ENCODE assay signal across 8 mouse cellular contexts in the genomic region with DNA sequence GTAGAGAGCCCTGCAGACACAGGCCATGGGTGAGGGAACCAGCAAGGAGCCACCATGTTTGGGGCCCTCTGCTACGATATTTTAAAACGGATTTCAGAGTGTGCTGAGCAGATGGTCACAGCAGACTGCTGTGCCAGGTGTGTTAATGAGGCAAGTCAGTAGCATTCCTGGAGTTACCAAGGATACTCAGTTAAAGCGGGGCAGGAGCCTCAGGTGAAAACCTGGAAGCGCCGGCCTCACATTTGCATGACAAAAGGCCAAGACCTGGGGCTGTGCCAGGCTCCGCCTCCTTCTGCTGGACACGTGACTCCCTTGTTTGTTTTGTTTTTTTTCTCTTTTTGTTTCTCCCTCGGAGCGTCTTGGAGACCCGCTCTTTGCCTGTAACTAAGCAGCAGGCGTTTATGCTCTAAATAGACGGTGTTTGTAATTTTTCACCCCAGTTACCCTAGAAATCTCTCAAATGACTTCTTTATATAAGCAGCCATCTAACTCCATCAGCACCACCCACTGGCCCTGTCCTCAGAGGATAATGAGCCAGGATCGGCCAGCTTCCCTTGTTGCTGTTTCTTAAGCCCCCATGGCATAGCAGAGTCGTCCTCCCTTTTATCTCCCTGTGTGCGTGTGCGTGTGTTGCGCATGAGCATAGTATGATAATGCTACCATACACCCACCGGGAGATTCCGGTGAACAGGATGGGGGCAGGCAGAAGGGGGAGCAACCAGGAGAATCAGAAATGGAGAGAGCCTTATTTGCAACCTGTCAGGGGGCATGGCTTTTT.
DNase-seq lines count a peak whose midpoint lies in the region; ATAC-seq and TF ChIP-seq lines count a peak whose summit lies in the region.

No protein-coding gene starts in this region.

- no peaks in the 10 kb centered on the region for H3K9me3 ChIP-seq in ES-Bruce4 (replicated peaks; ENCODE audit: control insufficient read depth, insufficient read depth, low read length, poor library complexity, severe bottlenecking)
- H3K9me3 ChIP-seq in forebrain, embryonic 10.5 days: no peaks in the 10 kb centered on the region
- no peaks in the 10 kb centered on the region for H3K9me3 ChIP-seq in hindbrain, embryonic 14.5 days (ENCODE audit: control insufficient read depth, low read length)
- no peaks in the 10 kb centered on the region for H3K9me3 ChIP-seq in lung, postnatal 0 days (ENCODE audit: low read length)

- peak; percentile 88 for TF ChIP-seq EP300 in ES-Bruce4 (IDR thresholded peaks at IDR 0.05; ENCODE audit: insufficient read depth, low read depth, low read length)
- no peak for TF ChIP-seq EP300 in lung, postnatal 0 days (IDR thresholded peaks at IDR 0.05)

- DNase-seq in brain, adult 2 months (ENCODE audit: low read depth, low spot score): peak; percentile 78
- DNase-seq in forebrain, embryonic 10.5 days (ENCODE audit: extremely low spot score, low spot score): peak; percentile 76
- DNase-seq in hindbrain, embryonic 14.5 days (ENCODE audit: low spot score): peak; percentile 87
- peak; percentile 55 to 61 for DNase-seq in layer of hippocampus, postnatal 36 days
- DNase-seq in lung, postnatal 0 days (ENCODE audit: low spot score): peak; percentile 67
- DNase-seq in right cerebral cortex, postnatal 14 days: peak; percentile 69
- DNase-seq in thymus, postnatal 14 days: no peak

- TF ChIP-seq POLR2A in ES-Bruce4 (IDR thresholded peaks at IDR 0.05; ENCODE audit: insufficient read depth, low read length): no peak

- H3K27me3 ChIP-seq in ES-Bruce4 (ENCODE audit: control insufficient read depth, insufficient read depth, low read length, poor library complexity, severe bottlenecking): no peaks in the 10 kb centered on the region
- H3K27me3 ChIP-seq in forebrain, embryonic 10.5 days (ENCODE audit: poor library complexity, severe bottlenecking): peaks cover 9% of the 10 kb centered on the region
- H3K27me3 ChIP-seq in hindbrain, embryonic 14.5 days (ENCODE audit: control insufficient read depth, insufficient read depth, low read length): no peaks in the 10 kb centered on the region
- no peaks in the 10 kb centered on the region for H3K27me3 ChIP-seq in lung, postnatal 0 days (replicated peaks; ENCODE audit: insufficient read depth, low read length)

- H3K4me3 ChIP-seq in ES-Bruce4 (ENCODE audit: low read depth, low read length): peak overlapping the region; percentile 25
- H3K4me3 ChIP-seq in forebrain, embryonic 10.5 days: peak overlapping the region; percentile 55
- H3K4me3 ChIP-seq in hindbrain, embryonic 14.5 days (replicated peaks; ENCODE audit: low read length): peak overlapping the region; percentile 24
- peak overlapping the region; percentile 27; the same call in 1 of the 2 replicates for H3K4me3 ChIP-seq in lung, postnatal 0 days (ENCODE audit: low read depth, low read length)

- H3K9ac ChIP-seq in ES-Bruce4 (ENCODE audit: low read depth, poor library complexity, severe bottlenecking): 0 out of 2 replicates have a peak overlapping the region, but pooled peaks have one; percentile 20
- H3K9ac ChIP-seq in hindbrain, embryonic 14.5 days: peak overlapping the region; percentile 55
- H3K9ac ChIP-seq in lung, postnatal 0 days (replicated peaks; ENCODE audit: low read depth): no peak overlapping the region

- no peak for TF ChIP-seq CTCF in ES-Bruce4 (IDR thresholded peaks at IDR 0.05; ENCODE audit: low read depth, low read length)
- TF ChIP-seq CTCF in lung, postnatal 0 days (IDR thresholded peaks at IDR 0.05): no peak

- ATAC-seq in hindbrain, embryonic 14.5 days (ENCODE audit: low FRiP score): peak; percentile 84
- ATAC-seq in lung, postnatal 0 days: peak; percentile 53

- H3K4me1 ChIP-seq in ES-Bruce4 (ENCODE audit: control insufficient read depth, insufficient read depth, low read length): peaks cover 10% of the 10 kb centered on the region
- peaks cover 50% of the 10 kb centered on the region for H3K4me1 ChIP-seq in forebrain, embryonic 10.5 days
- peaks cover 20% of the 10 kb centered on the region for H3K4me1 ChIP-seq in hindbrain, embryonic 14.5 days (replicated peaks; ENCODE audit: control insufficient read depth, insufficient read depth, low read length)
- peaks cover 3% of the 10 kb centered on the region; the same call in 1 of the 2 replicates for H3K4me1 ChIP-seq in lung, postnatal 0 days (ENCODE audit: insufficient read depth, low read depth, low read length)

- H3K4me2 ChIP-seq in hindbrain, embryonic 14.5 days (replicated peaks): peak overlapping the region; percentile 46
- H3K4me2 ChIP-seq in lung, postnatal 0 days (replicated peaks; ENCODE audit: low read depth, low read length): peak overlapping the region; percentile 49

- peak overlapping the region; percentile 59 for H3K27ac ChIP-seq in ES-Bruce4 (ENCODE audit: insufficient read depth, low read length)
- peak overlapping the region; percentile 87 for H3K27ac ChIP-seq in forebrain, embryonic 10.5 days
- peak overlapping the region; percentile 77 for H3K27ac ChIP-seq in hindbrain, embryonic 14.5 days
- no peak overlapping the region for H3K27ac ChIP-seq in lung, postnatal 0 days (ENCODE audit: low read length)

- H3K36me3 ChIP-seq in ES-Bruce4 (ENCODE audit: control insufficient read depth, insufficient read depth, low read length, poor library complexity, severe bottlenecking): no peaks in the 10 kb centered on the region
- H3K36me3 ChIP-seq in forebrain, embryonic 10.5 days (replicated peaks): no peaks in the 10 kb centered on the region
- no peaks in the 10 kb centered on the region for H3K36me3 ChIP-seq in hindbrain, embryonic 14.5 days (replicated peaks; ENCODE audit: control insufficient read depth, insufficient read depth)
- no peaks in the 10 kb centered on the region for H3K36me3 ChIP-seq in lung, postnatal 0 days (ENCODE audit: insufficient read depth, low read length)

- WGBS in forebrain, embryonic 10.5 days: 2% methylated on average over 19 of the region's 19 CpGs
- WGBS in hindbrain, embryonic 14.5 days: under 1% methylated on average over 19 of the region's 19 CpGs
- 13% methylated on average over 19 of the region's 19 CpGs for WGBS in lung, postnatal 0 days
